Mouse (Mus musculus) kidney, adult 8-10 months (tissue): ENCODE data around the gene Ppp1r35.
A peak's percentile ranks its signal among the peaks of the same experiment; 100 is the strongest.
"Not testable (repeated sequence)": the region's sequence is repeated elsewhere in the genome, so short reads cannot be mapped to it uniquely, and the experiment has no call there.

Source experiments
- DNase-seq, 2 experiments: peaks; one replicate each; pipeline ENCODE4 v3.0.0; 2022

Ppp1r35 gene

DNA sequence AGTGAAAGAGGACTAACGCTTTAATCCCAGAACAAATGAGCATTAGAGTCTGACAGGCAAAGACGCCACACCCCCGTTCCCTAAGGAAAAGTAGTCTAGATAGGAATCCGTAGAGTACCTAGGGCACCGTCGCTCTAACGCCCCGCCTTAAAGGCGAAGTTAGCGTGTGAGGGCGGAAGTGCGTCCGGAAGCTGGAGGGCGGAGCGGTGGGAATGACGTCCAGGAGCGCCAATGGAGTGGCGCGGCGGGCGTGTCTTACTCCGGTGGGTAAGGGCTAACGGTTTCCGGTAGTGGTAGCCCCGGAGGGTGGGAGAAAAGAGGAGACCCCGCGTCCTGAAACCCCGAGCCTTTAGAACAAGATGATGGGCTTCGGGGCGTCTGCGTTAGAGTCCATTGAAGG lies at the start of gene Ppp1r35:
Gene Ppp1r35 (plus strand): TSS at position 215 of the 400 bp plus-strand sequence.
- DNase-seq, result peak; percentile 97 to 98

DNA sequence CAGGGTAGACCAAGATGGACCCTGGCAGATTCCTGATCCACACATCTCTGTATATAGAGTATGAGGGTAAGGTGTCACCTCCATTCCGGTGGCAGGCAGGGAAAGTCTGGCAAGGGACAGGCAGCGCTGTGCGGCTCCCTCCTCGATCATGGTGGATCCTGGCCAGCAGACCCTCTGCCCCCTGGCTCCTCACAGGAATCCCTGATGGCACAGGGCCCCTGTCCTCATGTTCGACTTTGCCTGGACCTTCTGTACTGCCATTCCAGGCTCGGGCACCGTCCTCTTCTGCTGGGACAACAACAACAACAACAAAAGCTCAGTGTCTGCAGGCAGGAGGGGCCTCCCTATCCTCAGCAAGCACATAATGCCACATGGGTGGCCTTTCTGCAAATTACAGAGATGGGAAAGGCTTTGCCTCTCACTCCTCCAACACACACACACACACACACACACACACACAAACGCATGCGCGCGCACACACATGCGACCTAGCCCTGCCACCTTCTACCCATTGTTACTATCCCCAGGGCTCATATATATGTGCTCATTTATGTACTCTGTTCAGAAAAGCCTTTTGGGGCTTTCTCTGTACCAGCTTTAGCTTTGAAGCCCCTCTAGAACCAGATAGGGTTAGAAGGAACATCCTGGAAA lies 44.9 kb upstream of the Ppp1r35 start:
- no peak for DNase-seq

DNA sequence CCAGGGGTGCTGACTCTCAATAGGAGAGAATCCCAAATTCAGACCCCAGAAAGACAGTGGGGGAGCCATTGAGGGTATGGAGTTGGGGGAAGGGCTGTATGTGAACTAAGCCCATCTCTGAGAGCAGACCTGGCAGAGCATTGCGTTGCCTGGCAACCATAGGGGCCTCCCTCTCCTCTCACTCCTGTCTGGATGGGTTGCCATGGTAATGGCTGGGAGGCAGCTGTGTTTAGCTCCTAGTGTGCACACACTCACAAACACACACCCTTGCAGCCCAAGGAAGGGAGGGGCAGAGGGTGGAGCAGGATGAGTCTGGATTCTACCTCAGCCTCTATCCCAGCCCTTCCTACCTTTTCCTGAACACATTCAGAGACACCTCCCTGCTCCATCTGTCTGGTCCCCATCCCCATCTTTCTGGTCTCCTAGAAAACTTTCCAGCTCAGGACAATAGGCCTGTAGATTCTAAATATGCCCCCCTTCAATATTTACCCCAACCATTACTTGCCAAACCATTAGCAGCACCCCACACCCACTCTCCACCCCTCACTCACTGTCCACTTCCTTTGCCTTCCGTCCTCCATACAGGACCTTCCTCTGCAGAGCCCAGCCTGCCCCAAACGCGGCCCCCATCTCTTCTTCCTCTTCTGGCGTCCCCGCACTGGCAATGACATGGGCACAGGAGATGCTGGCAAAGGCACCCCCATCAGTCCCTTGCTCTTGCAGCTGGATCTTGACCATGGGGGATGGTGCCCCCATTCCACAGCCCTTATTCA lies 44.2 kb upstream of the Ppp1r35 start:
- no peak for DNase-seq

DNA sequence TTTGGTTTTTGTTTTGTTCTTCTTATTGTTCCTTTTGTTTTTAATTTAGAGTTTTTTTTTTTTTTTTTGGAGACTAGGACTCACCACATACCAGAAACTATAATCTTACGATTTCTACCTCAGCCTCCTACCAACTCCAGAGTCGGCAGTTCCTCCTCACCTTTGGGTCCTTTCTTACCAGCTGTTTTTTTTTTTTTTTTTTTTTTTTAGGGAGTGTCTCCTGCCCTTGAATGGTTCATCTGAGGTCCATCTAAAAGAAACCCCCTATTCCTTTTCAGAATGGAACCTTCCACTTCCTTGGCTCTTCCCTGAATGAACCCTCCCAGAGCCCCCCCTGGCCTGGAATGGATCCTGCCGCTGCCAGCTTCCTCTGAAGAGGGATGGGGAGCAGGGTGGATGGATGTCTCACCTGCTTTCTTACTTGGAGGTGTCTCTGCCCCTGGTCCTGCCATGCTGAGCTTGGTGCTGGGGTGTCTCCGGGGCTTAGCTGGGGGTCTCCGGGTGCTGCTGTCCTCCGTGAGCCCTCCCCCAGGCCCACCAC lies 41.2 kb upstream of the Ppp1r35 start:
- no peak for DNase-seq

DNA sequence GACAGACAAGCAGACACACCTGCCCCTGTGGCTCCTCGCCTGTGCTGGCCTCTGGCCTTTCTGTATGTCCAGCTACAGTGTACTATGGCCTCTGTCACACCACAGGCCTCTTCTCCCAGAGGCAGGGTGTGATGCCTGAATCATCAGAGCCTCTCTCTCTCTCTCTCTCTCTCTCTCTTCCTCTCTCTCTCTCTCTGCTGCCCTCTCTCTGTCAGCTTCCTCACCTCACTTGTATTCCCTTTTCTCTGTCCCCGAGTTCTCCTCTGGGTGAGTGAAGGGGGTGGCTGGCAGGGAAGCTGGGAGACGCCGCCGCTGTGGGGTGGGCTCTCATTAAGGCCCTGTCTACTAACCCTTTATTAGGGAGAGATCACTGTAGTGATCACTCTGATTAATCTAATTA lies 40.1 kb upstream of the Ppp1r35 start:
- no peak for DNase-seq

DNA sequence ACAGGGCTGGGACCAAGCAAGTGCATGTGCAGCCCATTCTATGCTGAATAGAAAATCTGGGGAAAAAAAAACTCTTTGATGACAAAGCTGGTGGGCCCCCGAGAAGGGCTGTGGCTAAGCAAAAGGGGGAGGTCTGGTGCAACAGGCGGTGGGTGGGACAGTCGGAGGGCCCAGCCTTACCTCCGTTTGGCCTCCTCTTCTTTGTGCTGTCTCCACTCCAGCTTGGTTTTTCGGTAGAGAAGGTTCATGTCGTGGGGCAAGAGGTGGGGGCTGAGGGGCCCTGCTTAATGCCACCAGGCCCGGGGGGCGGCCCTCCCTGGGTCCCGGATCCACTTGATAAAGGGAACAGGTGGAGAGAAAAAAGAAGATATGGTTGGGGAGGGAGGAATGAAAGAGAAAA lies 39.2 kb upstream of the Ppp1r35 start:
- DNase-seq, result no peak

DNA sequence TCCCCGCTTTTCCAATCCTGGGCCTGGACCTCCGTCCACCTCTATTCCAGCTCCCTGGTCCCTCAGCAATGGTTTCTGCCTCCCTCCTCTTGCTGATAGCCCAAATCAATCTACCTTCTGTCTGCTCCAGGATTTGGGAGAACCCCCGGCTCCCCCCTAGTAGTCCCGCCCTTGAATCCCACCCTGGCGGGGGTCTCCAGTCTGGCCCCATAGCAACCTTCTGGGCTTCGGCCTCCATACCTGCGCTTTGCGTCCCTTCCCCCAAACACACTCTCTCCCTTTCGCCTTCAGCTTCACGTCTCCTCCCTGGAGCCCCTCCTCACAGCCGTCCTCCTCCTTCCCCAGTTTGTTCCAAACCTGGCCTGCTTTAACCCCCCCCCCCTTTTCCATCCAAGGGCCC lies 38.1 kb upstream of the Ppp1r35 start:
- no peak for DNase-seq

DNA sequence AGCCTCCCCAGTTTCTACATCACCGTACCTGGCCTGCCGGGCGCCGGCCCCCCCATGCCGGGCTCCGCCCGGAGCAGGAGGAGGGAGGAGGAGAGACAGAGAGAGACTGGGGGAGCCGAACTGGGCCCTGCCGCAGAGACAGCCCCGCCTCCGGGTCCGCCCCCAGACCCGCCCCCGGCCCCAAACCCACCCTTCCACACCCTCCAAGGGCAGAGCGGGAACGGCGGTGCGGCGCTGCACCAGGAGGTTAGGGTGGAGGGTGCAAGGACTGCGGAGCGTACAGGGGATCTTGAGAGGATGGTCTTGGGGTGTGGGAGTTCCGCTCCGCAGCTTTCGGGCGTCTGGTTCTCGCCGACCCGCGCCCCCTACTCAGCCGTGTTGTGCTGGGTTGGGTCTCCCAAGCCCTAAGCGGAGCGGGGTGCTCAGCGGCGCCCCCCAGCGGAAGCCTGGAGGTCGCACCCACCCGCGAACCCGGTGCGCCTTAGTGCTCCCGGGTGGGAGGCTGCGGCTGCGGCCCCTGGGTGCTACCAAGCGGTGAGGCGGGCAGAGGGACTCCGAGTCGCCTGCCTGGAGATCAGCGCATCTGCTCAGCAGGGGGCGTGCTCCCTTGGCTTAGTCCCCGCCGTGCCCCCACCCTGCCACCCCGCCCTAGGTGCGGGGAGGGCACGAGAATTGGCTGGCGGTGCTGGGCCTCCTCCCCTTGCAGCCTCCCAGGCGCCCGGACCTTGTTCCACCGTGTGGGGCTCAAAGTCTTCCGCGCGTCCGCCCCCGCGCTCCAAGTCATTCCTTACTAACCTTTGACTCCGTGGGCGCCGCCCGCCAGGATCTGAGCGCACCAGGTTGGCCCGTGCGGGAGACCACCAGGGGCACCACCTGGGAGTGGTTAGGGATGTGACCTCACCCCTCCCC lies 37.4 kb upstream of the Ppp1r35 start, which contains the start of gene Nyap1:
Gene Nyap1 (minus strand): TSS at position 585 of the 909 bp plus-strand sequence.
- peak; percentile 89 to 90 for DNase-seq

DNA sequence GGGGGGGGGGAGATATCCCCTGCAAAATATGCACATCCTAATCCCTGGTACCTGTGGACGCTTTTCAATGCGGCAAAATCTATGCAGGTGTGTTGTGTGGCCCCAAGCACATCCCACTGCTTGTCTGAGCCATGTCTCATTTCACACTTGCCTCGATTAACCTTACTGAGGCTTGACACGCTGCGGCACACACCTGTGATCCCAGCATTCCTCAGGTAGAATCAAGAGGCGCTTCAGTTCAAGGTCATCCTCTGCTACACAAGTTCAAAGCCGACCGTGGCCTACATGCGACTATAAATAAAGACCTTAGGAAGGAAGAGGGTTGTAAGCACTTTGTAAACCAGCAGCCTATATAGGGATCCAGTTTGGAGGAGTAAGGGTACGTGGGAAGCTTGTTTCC lies 36.6 kb upstream of the Ppp1r35 start:
- DNase-seq, result no peak

DNA sequence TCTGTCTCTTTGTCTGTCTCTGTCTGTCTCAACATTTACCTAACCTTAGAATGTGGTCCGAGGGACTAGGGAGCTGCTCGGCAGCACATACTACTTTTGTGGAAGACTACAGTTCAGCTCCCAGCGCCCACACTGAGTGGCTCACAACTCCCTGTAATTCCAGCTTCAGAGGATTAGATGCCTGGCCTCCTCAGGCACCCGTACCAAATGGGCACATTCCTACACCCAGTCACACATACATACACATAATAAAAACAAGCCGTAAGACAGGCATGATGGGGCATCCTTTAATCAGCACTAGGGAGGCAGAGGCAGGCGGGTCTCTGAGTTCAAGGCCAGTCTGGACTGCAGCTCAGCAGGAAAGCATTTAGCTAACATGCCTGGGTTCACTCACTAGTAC lies 35.8 kb upstream of the Ppp1r35 start:
- no peak for DNase-seq

DNA sequence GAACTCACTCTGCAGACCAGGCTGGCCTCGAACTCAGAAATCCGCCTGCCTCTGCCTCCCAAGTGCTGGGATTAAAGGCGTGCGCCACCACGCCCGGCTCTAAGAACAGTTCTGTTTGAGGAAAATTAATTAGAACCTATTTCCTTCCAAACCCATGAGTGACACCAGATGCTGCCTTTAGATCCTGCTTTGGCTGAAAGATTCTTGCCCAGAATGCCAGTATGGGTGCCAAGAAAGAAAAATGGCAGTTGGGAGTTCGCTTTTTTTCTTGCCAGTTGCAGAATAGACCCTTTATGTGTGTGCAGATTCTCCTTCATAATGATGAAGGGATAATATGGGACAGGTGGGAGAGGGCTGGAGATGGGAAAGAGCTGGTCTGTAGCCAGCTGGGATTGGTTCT lies 34.5 kb upstream of the Ppp1r35 start:
- DNase-seq, result no peak

DNA sequence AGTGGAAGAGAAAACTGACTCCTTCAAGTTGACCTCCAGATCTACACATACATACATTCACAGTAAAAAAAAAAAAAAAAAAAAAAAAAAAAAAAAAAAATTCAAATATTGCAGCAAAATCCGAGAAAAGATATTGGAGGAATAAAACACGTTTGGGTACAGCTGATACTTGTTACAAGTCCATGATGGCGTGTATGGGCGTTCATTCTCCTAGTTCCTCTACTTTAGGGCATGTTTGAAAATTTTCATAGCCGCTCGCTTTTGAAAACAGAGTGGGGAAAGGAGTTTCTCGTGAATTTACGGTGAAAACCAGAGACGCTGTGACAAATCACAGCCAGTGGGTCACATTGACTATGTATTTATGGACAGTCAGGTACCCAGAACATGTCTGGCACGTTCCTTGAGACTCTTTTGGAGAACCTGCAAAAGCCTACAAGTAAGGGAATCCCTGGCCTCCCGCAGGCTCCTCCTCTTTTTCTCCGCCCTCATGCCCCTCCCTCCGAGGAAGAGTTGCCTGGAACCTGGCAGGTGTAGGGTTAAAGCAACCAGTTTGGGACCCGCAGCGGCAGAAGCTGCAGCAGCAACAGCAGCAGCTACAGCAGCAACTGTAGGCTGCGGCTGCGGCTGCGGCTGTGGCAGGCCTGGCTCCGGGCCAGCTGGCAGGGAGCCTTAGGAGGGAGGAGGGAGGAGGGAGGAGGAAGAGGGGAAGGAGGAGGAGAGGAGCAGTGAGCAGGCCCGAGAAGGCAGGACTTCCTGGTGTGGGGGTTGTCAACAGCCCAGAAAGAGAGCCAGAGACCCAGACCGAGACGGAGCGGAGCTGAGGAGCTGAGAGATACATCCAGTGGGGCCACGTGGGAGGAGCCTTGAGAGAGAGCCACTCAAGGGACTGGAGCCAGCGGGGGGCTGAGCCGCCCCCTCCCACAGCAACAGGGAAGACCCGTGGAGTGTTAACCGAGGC lies 33.2 kb upstream of the Ppp1r35 start, which contains the start of gene Tsc22d4:
Gene Tsc22d4 (plus strand): TSS at position 517 of the 958 bp plus-strand sequence.
- DNase-seq, result peak; percentile 90 to 94

DNA sequence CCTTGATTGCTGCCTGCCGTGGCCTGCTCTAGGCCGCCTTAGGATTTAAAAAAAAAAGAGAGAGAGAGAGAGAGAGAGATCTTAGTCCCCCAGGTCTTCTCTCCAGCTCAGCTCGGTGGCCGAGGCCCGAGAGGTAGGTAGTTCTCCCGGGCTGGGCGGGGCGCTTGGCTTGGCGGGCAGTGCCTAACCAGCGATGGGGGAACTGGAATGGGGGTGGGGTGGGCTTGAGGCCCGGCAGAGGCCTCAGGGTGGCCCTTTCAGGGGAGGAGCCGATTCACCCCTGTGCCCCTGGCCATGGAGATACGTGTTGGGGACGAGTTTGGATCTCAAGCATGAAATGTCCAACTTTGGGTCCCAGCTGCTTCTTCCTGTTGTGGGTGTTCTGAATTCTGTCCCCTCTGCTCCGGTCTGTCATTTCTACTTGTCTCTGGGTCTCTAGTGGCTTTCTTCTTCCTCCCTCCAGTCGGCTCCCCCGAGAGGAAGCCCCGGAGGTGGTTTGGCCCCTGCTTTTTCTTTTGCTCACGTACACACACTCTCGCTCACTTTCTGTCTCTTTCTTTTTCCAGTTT lies 32.3 kb upstream of the Ppp1r35 start:
- peak; percentile 57 to 65 for DNase-seq

DNA sequence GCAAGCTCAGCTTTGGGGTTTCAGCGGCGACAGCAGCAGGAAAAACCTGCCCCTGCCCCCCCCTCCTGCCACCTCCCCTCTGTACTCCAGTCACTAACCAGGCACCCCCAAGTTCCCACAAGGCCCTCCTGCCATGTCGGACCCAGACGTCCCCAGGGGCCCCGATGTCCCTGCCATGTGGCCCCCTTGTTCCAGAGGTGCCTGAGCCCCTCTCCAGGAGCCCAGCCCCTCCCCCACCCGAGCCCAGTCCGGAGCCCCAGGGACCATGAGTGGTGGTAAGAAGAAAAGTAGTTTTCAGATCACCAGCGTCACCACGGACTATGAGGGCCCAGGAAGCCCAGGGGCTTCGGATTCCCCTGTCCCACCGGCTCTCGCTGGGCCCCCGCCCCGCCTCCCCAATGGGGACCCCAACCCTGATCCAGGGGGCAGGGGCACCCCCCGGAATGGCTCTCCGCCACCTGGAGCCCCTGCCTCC lies 31.8 kb upstream of the Ppp1r35 start:
- DNase-seq, result no peak

DNA sequence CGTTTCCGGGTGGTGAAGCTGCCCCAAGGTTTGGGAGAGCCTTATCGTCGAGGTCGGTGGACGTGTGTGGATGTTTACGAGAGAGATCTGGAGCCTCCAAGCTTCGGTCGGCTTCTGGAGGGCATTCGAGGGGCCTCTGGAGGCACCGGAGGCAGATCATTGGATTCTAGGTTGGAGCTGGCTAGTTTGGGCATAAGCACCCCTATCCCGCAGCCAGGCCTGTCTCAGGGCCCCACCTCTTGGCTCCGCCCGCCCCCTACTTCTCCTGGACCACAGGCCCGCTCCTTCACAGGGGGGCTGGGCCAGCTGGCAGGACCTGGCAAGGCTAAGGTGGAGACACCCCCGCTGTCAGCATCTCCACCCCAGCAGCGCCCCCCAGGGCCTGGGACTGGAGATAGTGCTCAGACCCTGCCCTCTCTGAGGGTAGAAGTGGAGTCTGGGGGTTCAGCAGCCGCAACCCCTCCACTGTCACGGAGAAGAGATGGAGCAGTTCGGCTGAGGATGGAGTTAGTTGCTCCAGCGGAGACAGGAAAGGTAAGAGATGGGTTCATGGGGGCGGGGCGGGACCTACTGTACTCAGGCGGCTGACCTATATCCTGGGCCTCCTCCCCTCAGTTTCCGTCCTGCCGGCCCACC lies 31.2 kb upstream of the Ppp1r35 start:
- DNase-seq, result peak in 1 of 2 experiments; percentile 38

DNA sequence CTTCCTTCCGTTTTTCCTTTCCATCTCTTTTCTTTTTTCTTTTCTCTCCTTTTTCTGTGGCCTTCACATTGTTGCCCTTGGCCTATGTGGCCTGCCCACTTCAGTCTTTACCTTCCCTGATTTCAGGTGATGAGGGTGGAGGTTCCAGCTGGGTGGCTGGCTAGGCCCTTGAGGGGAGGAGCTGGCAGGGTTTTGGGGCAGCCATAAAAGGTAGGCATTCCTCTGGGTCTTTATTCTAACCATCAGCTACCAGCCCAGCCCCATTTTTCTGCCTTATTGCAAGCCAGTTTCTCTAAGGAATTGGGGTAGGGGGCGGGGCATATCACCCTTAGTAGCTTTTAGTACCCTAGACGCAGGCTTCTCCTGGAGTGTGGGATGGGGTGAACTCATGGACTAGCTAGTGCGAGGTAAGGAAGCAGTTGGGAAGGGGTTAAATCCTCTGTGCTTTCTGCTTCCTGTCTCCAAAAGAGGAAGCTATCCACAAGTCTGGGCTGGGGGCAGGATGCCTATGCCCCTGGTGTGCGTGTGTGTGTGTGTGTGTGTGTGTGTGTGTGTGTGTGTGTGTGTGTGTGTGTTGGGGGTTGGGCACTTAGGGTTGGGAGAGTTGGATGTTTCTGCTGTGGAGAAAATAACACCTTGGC lies 30.4 kb upstream of the Ppp1r35 start:
- DNase-seq, result peak in 1 of 2 experiments; percentile 33

DNA sequence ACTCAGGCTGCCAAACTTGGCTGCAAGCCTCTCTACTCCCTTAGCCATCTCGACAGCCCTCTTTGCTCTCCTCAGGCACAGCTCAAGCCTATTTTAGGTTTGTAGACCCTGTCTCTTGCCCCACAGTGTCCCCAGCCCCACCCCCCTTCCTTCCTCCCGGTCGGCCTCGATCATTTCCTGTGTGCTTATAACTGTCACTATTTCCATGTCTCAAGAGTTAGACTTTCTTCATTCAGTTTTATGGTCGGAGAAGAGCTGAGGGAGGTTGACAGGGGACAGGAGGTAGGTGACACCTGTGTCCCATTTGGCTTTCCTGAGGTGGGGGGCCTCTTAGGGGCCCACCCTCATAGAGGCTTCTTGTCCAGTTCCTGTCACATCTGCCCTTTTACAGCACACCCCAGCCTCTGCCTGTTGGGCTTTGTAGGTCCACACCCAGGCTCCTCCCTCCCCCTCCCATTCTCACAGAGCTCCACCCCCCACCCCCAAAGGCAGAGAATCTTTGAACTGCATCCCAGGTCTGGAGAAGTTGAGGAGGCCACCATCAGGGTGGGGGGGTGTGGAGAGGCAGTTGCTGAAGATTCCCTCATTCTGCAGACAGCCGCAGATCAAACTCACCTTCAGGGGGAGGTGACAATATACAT lies 29.3 kb upstream of the Ppp1r35 start:
- DNase-seq, result no peak

DNA sequence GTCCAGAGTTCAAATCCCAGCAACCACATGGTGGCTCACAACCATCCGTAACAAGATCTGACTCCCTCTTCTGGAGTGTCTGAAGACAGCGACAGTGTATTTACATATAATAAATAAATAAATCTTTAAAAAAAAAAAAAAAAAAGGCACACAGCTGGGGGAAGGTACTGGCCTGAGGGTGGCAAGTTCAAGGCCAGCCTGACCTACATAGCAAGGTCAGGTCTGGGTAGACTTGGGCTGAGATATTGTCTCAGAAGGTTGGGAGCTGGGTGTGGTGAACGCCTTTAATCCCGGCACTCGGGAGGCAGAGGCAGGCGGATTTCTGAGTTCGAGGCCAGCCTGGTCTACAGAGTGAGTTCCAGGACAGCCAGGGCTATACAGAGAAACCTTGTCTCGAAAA lies 28.4 kb upstream of the Ppp1r35 start:
- not testable (repeated sequence) for DNase-seq

DNA sequence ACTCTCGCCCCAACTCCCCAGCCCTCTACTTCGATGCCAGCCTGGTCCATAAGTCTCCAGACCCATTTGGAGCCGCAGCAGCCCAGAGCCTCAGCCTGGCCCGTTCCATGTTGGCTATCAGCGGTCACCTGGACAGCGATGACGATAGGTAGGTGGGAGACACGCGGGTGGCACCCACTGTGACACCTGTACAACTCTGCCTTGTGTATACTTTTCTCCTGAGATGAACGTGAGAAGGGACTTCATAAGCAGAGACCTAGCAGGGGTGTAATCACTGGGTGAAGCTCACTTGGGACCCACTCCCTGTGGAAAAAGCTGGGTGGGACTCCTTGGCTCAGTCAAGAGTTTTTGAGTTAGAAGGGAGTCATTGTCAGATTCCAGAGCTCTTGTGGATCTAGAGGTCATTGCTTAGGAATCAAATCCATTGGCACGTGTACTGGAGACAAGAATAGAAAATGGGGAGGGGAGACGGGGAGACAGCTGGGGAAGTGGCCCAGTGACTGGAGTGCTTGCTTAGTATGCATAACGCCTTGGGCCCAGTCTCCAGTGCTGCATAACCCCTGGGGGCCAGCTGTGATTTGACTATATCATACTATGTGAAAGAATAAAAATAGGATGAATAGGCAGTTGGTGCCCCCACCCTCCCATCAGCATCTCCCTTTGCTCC lies 27.3 kb upstream of the Ppp1r35 start:
- no peak for DNase-seq
